Mouse (Mus musculus): ENCODE measurements around the gene Acrbp. TPM values are rescaled to one million over a fixed set of nuclear protein-coding genes. Genes with fewer than 3 reads are reported as not detected.

The Acrbp gene
- polyA plus RNA-seq, 1 experiment from 2014 or later: 26.2 TPM

DNA sequence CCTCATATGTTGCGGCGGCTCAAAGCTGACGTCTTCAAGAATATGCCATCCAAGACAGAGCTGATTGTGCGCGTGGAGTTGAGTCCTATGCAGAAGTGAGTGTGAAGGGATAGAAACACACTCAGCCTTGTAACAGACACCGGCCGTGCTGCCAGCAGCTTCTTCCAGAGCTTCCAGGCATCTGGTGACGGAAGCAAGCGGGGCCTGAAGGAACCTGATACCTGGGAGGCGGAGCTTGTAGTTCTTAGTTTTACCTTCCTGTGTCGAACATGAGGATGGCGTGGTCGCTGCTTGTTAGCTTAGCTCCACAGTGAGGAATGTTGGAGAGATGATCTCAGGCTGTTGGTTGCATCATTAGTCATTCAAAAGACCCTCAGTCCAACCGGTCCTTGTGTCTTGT is 59.9 kb downstream of the Acrbp start:
- Histone ChIP-seq H3K9me3 (no peaks in the 10 kb centered on the region), H3K4me1 (no peaks in the 10 kb centered on the region), H3K27me3 (no peaks in the 10 kb centered on the region), H3K36me3 (peaks cover 99% of the 10 kb centered on the region), H3K27ac (replicated peaks) (no peak overlapping the region), H3K9ac (replicated peaks) (no peak overlapping the region), H3K4me3 (no peak overlapping the region), H3K4me2 (replicated peaks) (no peak overlapping the region)
- WGBS: 92% methylated on average over 14 of the region's 14 CpGs
- ATAC-seq (replicated peaks): no peak

DNA sequence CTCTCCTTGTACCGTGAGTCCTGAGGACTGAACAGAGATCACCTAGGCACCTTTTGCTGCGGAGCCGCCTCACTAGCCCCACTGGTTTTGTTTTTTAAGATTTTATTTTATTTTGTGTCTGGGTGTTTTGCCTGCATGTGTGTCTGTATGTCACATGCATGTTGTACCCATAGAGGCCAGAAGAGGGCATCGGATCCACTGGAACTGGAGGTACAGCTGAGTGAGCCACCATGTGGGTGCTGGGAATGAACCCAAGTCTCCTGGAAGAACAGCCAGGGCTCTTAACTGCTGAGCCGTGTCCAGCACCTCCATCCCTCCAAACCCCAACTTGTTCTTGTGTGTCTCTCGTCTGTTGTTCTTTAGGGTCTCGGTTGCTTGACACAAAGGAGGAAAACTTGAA is 61.4 kb downstream of the Acrbp start:
- no peak overlapping the region for H3K4me2 ChIP-seq (replicated peaks)
- H3K9ac ChIP-seq (replicated peaks): no peak overlapping the region
- no peak overlapping the region for H3K27ac ChIP-seq (replicated peaks)
- WGBS: 88% methylated on average over 7 of the region's 7 CpGs
- H3K36me3 ChIP-seq: peaks cover 97% of the 10 kb centered on the region
- no peak for ATAC-seq (replicated peaks)
- no peak overlapping the region for H3K4me3 ChIP-seq
- H3K9me3 ChIP-seq: no peaks in the 10 kb centered on the region
- H3K27me3 ChIP-seq: no peaks in the 10 kb centered on the region
- H3K4me1 ChIP-seq: no peaks in the 10 kb centered on the region

DNA sequence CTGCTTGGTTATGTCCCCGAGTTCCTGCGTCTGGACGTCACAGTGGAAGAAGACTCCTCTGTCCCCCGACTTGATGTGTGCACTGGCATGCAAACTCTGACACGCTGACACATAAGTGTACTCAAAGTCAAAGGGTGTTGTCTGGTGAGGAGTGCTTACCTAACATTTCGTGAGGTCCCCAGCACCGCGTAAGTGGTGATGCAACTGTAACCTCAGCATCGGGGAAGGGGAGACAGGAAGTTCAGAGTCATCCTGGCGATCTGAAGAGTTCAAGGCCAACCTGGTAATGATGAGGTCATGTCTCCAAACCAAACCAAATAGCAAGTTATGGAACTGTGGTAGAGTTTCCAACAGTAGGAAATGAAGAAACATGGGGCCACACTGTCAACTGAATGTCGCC is 63.1 kb downstream of the Acrbp start:
- Histone ChIP-seq H3K9ac (replicated peaks) (no peak overlapping the region), H3K9me3 (no peaks in the 10 kb centered on the region)
- 95% methylated on average over 11 of the region's 11 CpGs for WGBS

More for the DNA sequence above, 63.1 kb downstream of the Acrbp start:
- no peak for ATAC-seq (replicated peaks)
- Histone ChIP-seq H3K36me3 (peaks cover 97% of the 10 kb centered on the region), H3K4me2 (replicated peaks) (no peak overlapping the region), H3K27ac (replicated peaks) (no peak overlapping the region), H3K4me3 (no peak overlapping the region), H3K27me3 (no peaks in the 10 kb centered on the region), H3K4me1 (no peaks in the 10 kb centered on the region)

Small RNAs within 50 kb of the gene (microRNA-seq; reads per million reads assigned to microRNA genes)
- gene Mir7045: not detected

Other genes starting within 250 kb of the Acrbp start
- 4.4 and 5.0 TPM in 2 replicates for gene Spsb2, start 241.0 kb upstream of the Acrbp start, polyA plus RNA-seq (2015; fragmentation: Nextera tagmentation; extraction: Ambion mirVana)
- gene Tpi1, start 235.4 kb upstream of the Acrbp start, polyA plus RNA-seq (2015; fragmentation: Nextera tagmentation; extraction: Ambion mirVana): 352 and 365 TPM in 2 replicates
- 194 and 200 TPM in 2 replicates for gene Usp5, start 220.2 kb upstream of the Acrbp start, polyA plus RNA-seq (2015; fragmentation: Nextera tagmentation; extraction: Ambion mirVana)
- 100 and 106 TPM in 2 replicates for gene Cdca3, start 220.1 kb upstream of the Acrbp start, polyA plus RNA-seq (2015; fragmentation: Nextera tagmentation; extraction: Ambion mirVana)
- gene Gnb3, start 209.4 kb upstream of the Acrbp start, polyA plus RNA-seq (2015; fragmentation: Nextera tagmentation; extraction: Ambion mirVana): 0.23 and 1.8 TPM in 2 replicates
- gene P3h3, start 191.9 kb upstream of the Acrbp start, polyA plus RNA-seq (2015; fragmentation: Nextera tagmentation; extraction: Ambion mirVana): 15.3 and 15.7 TPM in 2 replicates
- gene Gpr162, start 185.7 kb upstream of the Acrbp start, polyA plus RNA-seq (2015; fragmentation: Nextera tagmentation; extraction: Ambion mirVana): 25.2 and 25.9 TPM in 2 replicates
- gene Cd4, start 161.5 kb upstream of the Acrbp start, polyA plus RNA-seq (2015; fragmentation: Nextera tagmentation; extraction: Ambion mirVana): 0.15 TPM in 1 of 2 replicates, not detected in the other
- 2.6 and 3.3 TPM in 2 replicates for gene Lag3, start 138.0 kb upstream of the Acrbp start, polyA plus RNA-seq (2015; fragmentation: Nextera tagmentation; extraction: Ambion mirVana)
- 772 and 823 TPM in 2 replicates for gene Ptms, start 129.6 kb upstream of the Acrbp start, polyA plus RNA-seq (2015; fragmentation: Nextera tagmentation; extraction: Ambion mirVana)
- 507 and 513 TPM in 2 replicates for gene Mlf2, start 118.3 kb upstream of the Acrbp start, polyA plus RNA-seq (2015; fragmentation: Nextera tagmentation; extraction: Ambion mirVana)
- gene Cops7a, start 84.2 kb upstream of the Acrbp start, polyA plus RNA-seq (2015; fragmentation: Nextera tagmentation; extraction: Ambion mirVana): 90.2 and 93.6 TPM in 2 replicates
- 29.9 and 30.4 TPM in 2 replicates for gene Pianp, start 53.0 kb upstream of the Acrbp start, polyA plus RNA-seq (2015; fragmentation: Nextera tagmentation; extraction: Ambion mirVana)
- gene Zfp384, start 40.5 kb upstream of the Acrbp start, polyA plus RNA-seq (2015; fragmentation: Nextera tagmentation; extraction: Ambion mirVana): 16.7 and 21.7 TPM in 2 replicates
- gene Ing4, start 9.9 kb upstream of the Acrbp start, polyA plus RNA-seq (2015; fragmentation: Nextera tagmentation; extraction: Ambion mirVana): 207 and 211 TPM in 2 replicates
- gene Lpar5, start 18.2 kb downstream of the Acrbp start, polyA plus RNA-seq (2015; fragmentation: Nextera tagmentation; extraction: Ambion mirVana): 0.50 and 0.71 TPM in 2 replicates
- gene Chd4, start 46.3 kb downstream of the Acrbp start, polyA plus RNA-seq (2015; fragmentation: Nextera tagmentation; extraction: Ambion mirVana): 98.9 and 112 TPM in 2 replicates
- gene Nop2, start 82.2 kb downstream of the Acrbp start, polyA plus RNA-seq (2015; fragmentation: Nextera tagmentation; extraction: Ambion mirVana): 51.1 and 51.8 TPM in 2 replicates
- gene Iffo1, start 95.6 kb downstream of the Acrbp start, polyA plus RNA-seq (2015; fragmentation: Nextera tagmentation; extraction: Ambion mirVana): 18.9 and 21.0 TPM in 2 replicates
- 1,461 and 1,493 TPM in 2 replicates for gene Gapdh, start 116.8 kb downstream of the Acrbp start, polyA plus RNA-seq (2015; fragmentation: Nextera tagmentation; extraction: Ambion mirVana)
- 98.5 and 99.5 TPM in 2 replicates for gene Ncapd2, start 142.0 kb downstream of the Acrbp start, polyA plus RNA-seq (2015; fragmentation: Nextera tagmentation; extraction: Ambion mirVana)
- gene Mrpl51, start 142.1 kb downstream of the Acrbp start, polyA plus RNA-seq (2015; fragmentation: Nextera tagmentation; extraction: Ambion mirVana): 155 and 158 TPM in 2 replicates
- gene Vamp1, start 165.9 kb downstream of the Acrbp start, polyA plus RNA-seq (2015; fragmentation: Nextera tagmentation; extraction: Ambion mirVana): 5.6 and 6.0 TPM in 2 replicates
- gene Tapbpl, start 182.2 kb downstream of the Acrbp start, polyA plus RNA-seq (2015; fragmentation: Nextera tagmentation; extraction: Ambion mirVana): 3.0 and 3.2 TPM in 2 replicates
- 1.3 and 2.3 TPM in 2 replicates for gene Cd27, start 187.3 kb downstream of the Acrbp start, polyA plus RNA-seq (2015; fragmentation: Nextera tagmentation; extraction: Ambion mirVana)
- not detected in 2 replicates for gene Tuba3a, start 236.4 kb downstream of the Acrbp start, polyA plus RNA-seq (2015; fragmentation: Nextera tagmentation; extraction: Ambion mirVana)

Data from forebrain, embryonic 15.5 days (tissue).